Mouse (Mus musculus) thymus, adult 18-20 months (tissue): ENCODE measurements around the gene Ufm1.

Source experiments
- DNase-seq, 2 experiments: peaks; one replicate each; pipeline ENCODE4 v3.0.0; 2022; ENCODE audit warnings: mixed read lengths in 2 of 2

The Ufm1 gene

GRCm38 (mm10) chr3:53863383-53864220 lies at the start of gene Ufm1:
TSS of gene Ufm1 (minus strand) at chr3:53863830.
- DNase-seq: peak; percentile 85 to 91

DNA sequence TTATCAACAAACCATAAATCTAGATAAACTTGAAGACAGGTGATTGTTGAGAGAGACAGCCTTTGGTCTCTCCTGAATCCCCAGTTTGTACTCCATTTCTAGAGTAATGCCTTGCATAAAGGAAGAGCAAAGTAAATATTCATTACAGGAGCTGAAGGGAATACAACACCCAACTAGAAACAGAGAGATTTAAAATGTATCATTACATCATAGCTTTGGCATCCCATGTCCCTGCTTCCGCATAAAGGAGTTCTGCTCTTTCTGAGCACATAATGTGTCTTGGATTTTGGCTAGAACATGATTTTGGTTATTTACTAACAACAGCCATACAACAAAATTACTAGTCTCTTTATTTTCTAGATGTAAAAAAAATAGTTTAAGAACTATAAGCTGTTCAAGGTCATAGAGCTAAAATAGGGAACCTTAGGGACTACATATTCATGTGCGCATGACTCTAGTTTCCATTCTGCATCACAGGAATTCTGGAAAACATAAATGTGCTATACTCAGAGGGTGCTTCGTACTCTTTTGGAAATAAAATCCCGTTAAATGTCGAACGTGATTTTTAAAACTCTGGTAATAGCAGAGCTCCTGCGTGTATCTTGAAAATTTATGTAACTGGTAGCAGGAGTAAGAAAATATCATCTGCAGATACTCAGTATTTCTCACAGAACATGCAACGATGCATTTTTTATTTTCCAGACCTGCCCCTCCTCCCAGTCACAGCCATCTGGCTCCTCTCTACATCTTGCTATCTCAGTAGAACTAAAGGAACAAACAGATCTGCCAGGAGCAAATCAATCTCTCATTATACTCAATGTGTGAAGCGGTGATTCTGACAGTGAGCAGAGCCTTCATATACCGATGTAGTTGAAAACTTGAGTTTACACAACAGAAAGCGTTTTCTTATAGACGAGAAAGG lies 27.2 kb upstream of the Ufm1 start:
- no peak for DNase-seq

- DNase-seq: no peak
These were observed 8.0 kb upstream of the Ufm1 start for GRCm38 (mm10) chr3:53871596-53871995.

- no peak for DNase-seq
These were observed 6.9 kb upstream of the Ufm1 start for GRCm38 (mm10) chr3:53870482-53870881.

GRCm38 (mm10) chr3:53869263-53869662 lies 5.6 kb upstream of the Ufm1 start:
- DNase-seq: no peak

GRCm38 (mm10) chr3:53868212-53868611 lies 4.6 kb upstream of the Ufm1 start:
- DNase-seq: no peak

DNA sequence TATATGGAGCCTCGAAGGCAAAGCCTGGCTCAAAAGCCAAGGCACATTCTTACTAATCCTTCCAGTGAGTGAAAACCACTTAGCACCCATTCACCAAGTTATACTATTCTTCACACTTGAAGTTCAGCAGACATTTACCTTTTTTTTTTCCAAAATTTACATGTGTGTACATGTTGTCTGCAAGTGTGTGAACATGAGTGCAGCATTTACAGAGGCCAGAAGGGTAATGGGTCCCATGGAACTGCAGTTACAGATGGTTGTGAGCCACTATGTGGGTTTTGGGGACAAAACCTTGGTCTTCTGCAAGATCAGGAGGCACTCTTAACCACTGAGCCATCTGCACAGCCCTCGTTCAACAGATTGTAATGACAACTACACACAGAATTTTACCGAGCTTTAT lies 8.8 kb downstream of the Ufm1 start:
- no peak for DNase-seq

- DNase-seq: no peak
These were observed 9.4 kb downstream of the Ufm1 start for GRCm38 (mm10) chr3:53854261-53854660.

GRCm38 (mm10) chr3:53848262-53848661 lies 15.4 kb downstream of the Ufm1 start:
- DNase-seq: no peak

DNA sequence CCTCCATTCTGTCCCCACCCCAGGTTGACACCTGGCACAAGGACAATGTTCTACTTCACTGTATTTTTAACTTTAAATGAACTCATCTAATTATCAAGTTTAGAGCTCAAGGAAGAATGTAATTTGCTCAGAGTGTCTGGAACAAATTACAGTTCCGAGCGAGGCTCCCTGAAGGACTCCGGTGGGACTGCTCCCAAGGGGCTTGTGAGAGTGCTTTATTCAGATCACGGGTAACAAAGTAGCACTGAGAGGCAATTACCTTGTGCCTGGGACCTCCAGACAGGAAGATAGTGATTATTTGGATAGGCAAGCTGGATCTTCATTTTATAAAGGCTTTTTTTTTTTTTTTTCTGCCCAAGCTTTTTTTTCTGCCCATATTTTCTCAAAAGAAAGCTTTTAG lies 15.9 kb downstream of the Ufm1 start:
- no peak for DNase-seq

GRCm38 (mm10) chr3:53846206-53846928 lies 17.3 kb downstream of the Ufm1 start:
- no peak for DNase-seq

DNA sequence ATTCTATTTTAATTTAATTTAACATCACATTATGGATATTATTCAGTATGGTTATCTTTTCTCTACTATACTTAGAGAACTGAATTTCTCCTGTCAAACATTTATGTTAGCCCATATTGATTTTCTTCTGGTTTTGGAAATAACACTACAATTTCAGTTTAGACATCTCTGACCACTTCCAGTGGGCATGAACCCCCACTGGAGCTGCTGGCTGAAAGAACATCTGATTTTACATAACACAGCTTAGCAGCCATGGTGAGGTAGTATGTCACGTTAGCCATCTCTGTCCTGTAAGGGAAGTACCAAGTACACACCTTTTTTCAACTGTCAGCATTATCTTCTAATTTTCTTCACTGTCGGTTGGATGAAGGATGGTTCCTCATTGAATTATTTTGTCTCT lies 18.8 kb downstream of the Ufm1 start, which contains the start of gene Gm10985:
Gm10985 (plus strand) TSS at position 301 of the 400 bp plus-strand sequence.
- DNase-seq: no peak

- no peak for DNase-seq
These were observed 29.4 kb downstream of the Ufm1 start for GRCm38 (mm10) chr3:53834238-53834637.

DNA sequence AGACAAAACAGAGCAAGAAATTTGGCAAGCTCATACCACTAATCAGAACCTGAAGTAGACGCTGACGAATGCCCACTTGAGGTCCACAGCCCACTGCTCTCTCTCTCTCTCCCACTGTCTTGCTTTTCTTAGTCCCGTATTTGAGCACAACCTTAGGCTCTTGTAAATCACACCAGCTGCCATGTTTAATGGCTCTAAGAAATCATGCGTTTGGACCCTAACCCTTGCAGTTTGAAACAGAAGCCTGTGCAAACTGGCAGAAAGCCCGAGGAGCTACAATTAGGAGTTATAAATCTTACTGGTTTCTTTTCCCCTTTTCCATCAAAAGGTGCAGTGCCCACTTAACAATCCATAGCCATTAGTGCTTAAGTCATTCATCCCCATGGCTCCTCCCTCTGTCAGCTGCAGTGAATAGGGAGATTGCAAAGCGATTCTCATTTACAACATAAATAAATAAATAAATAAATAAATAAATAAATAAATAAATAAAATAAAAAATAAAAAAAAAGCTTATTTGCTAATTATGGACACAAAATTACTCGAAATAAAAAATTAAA lies 50.1 kb downstream of the Ufm1 start:
- no peak for DNase-seq
